Mouse (Mus musculus) heart, postnatal 0 days (tissue): ENCODE data around the gene Ssh2.

Source experiments
- CTCF ChIP-seq: IDR thresholded peaks from 2 replicates; pipeline ENCODE4 v1.5.1; 2016; ENCODE audit warnings: antibody characterized with exemption, control low read depth, low read depth
- EP300 ChIP-seq: IDR thresholded peaks from 2 replicates; pipeline ENCODE4 v1.6.1; 2016; ENCODE audit warnings: antibody characterized with exemption, low read depth

DNA sequence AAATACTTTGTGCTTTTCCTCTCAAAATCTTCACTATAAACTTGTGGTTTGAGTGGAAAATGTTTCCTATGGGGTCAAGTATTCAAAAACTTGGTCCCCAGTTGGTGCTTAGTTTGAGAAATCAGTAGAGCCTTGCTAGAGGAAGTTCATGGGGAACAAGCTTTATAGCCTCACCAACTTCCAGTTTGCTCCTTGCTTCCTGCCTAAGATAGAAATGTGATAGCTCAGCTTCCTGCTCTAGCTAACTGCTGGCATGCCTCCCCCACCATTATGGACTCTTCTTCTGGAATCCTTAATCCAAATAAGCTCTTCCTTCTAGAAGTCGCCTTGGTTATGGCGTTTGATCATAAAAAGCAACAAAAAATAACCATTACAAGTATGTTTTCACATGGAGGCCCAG, 190.2 kb downstream of the Ssh2 start:
- TF ChIP-seq CTCF (no peak), EP300 (no peak)
